8 mouse cellular contexts compared by ENCODE assay signal in the genomic region with DNA sequence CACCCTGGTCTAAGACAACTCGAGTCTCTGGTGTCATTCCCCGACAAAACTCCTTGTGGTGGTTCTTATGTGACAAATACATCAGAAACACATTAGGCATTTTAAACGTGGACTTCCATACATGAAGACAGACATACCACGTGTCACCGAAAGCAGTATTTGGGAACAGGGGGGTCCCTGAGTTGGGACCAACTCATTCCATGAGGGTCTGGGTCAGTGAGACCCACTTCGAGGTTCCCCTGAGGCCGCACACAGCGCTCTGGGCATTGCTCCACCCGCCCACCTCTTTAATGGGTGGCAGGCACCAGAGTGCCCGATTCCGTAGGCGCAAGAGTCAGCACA. TPM values are rescaled to one million over a fixed set of nuclear protein-coding genes. Genes with fewer than 3 reads are reported as not detected.
DNase-seq lines count a peak whose midpoint lies in the region; ATAC-seq and TF ChIP-seq lines count a peak whose summit lies in the region.

No protein-coding gene starts in this region.

- no peak for DNase-seq in lung, adult 2 months
- no peak for DNase-seq in lung, adult 18-20 months
- no peak for DNase-seq in embryonic facial prominence, embryonic 14.5 days (ENCODE audit: low spot score)
- no peak for DNase-seq in intestine, embryonic 14.5 days (ENCODE audit: low spot score)
- DNase-seq in layer of hippocampus, adult 11-12 months (ENCODE audit: low spot score): no peak
- no peak for DNase-seq in left cerebral cortex, postnatal 14 days (ENCODE audit: low spot score in 2 of 2)
- DNase-seq in gastrocnemius, postnatal 14 days: no peak

- no peak for ATAC-seq in embryonic facial prominence, embryonic 14.5 days (ENCODE audit: low read depth)
- no peak for ATAC-seq in intestine, embryonic 14.5 days (replicated peaks; ENCODE audit: low FRiP score, low TSS enrichment, low read depth)
- peak; percentile 11; the same call in 1 of the 2 replicates for ATAC-seq in neural tube, embryonic 13.5 days (ENCODE audit: low read depth)

- H3K9ac ChIP-seq in embryonic facial prominence, embryonic 14.5 days (ENCODE audit: low read depth, low read length): peak overlapping the region; percentile 84
- H3K9ac ChIP-seq in intestine, embryonic 14.5 days (ENCODE audit: low read length): peak overlapping the region; percentile 100
- peak overlapping the region; percentile 97 for H3K9ac ChIP-seq in neural tube, embryonic 13.5 days

- no peak for TF ChIP-seq POLR2A in lung, adult 2 months (IDR thresholded peaks at IDR 0.05; ENCODE audit: borderline replicate concordance, extremely low read depth, low read depth, low read length)

- no peaks in the 10 kb centered on the region for H3K9me3 ChIP-seq in embryonic facial prominence, embryonic 14.5 days (ENCODE audit: control insufficient read depth, low read length)
- H3K9me3 ChIP-seq in intestine, embryonic 14.5 days (ENCODE audit: control insufficient read depth, low read length): no peaks in the 10 kb centered on the region
- H3K9me3 ChIP-seq in neural tube, embryonic 13.5 days: no peaks in the 10 kb centered on the region

- peak overlapping the region; percentile 54 for H3K4me3 ChIP-seq in lung, adult 2 months (replicated peaks; ENCODE audit: extremely low read depth, low read depth, low read length)
- peak overlapping the region; percentile 77 for H3K4me3 ChIP-seq in embryonic facial prominence, embryonic 14.5 days (ENCODE audit: low read depth, low read length)
- H3K4me3 ChIP-seq in intestine, embryonic 14.5 days (ENCODE audit: low read depth, low read length): peak overlapping the region; percentile 80
- H3K4me3 ChIP-seq in neural tube, embryonic 13.5 days: peak overlapping the region; percentile 71

- H3K36me3 ChIP-seq in embryonic facial prominence, embryonic 14.5 days (ENCODE audit: control insufficient read depth, insufficient read depth, low read length): no peaks in the 10 kb centered on the region
- no peaks in the 10 kb centered on the region for H3K36me3 ChIP-seq in intestine, embryonic 14.5 days (ENCODE audit: control insufficient read depth, insufficient read depth, low read length)
- no peaks in the 10 kb centered on the region for H3K36me3 ChIP-seq in neural tube, embryonic 13.5 days

- WGBS in lung, adult 2 months: 4% methylated on average over 12 of the region's 12 CpGs
- 2% methylated on average over 12 of the region's 12 CpGs for WGBS in embryonic facial prominence, embryonic 14.5 days
- 3% methylated on average over 12 of the region's 12 CpGs for WGBS in intestine, embryonic 14.5 days
- WGBS in neural tube, embryonic 13.5 days: 1% methylated on average over 12 of the region's 12 CpGs

- H3K4me1 ChIP-seq in lung, adult 2 months (ENCODE audit: control insufficient read depth, insufficient read depth, low read length): peaks cover 8% of the 10 kb centered on the region
- peaks cover 13% of the 10 kb centered on the region; the same call in 1 of the 2 replicates for H3K4me1 ChIP-seq in embryonic facial prominence, embryonic 14.5 days (ENCODE audit: control insufficient read depth, insufficient read depth, low read length)
- H3K4me1 ChIP-seq in intestine, embryonic 14.5 days (replicated peaks; ENCODE audit: control insufficient read depth, insufficient read depth, low read length): peaks cover 11% of the 10 kb centered on the region; the same call in 1 of the 2 replicates
- H3K4me1 ChIP-seq in neural tube, embryonic 13.5 days (replicated peaks): peaks cover 47% of the 10 kb centered on the region

- peak overlapping the region; percentile 89 for H3K27ac ChIP-seq in embryonic facial prominence, embryonic 14.5 days (replicated peaks; ENCODE audit: low read depth, low read length)
- H3K27ac ChIP-seq in intestine, embryonic 14.5 days (ENCODE audit: low read depth): peak overlapping the region; percentile 98
- H3K27ac ChIP-seq in neural tube, embryonic 13.5 days (replicated peaks): peak overlapping the region; percentile 96

- H3K4me2 ChIP-seq in embryonic facial prominence, embryonic 14.5 days (ENCODE audit: low read depth, low read length): peak overlapping the region; percentile 82
- peak overlapping the region; percentile 91 for H3K4me2 ChIP-seq in intestine, embryonic 14.5 days (ENCODE audit: low read length)
- peak overlapping the region; percentile 95 for H3K4me2 ChIP-seq in neural tube, embryonic 13.5 days

- intact Hi-C loops in left cerebral cortex, postnatal 14 days (cut with DNase I): loop anchor here (2.0 to 5.0 kb wide), 2 partner anchors 125 to 243 kb away; a partner anchor contains a TSS
- intact Hi-C loops in gastrocnemius, postnatal 14 days (cut with DNase I; ENCODE audit: low total_unique reads): loop anchor here (10.0 kb wide), 2 partner anchors 243 to 463 kb away; a partner anchor contains a TSS

- TF ChIP-seq CTCF in lung, adult 2 months (IDR thresholded peaks at IDR 0.05; ENCODE audit: insufficient read depth, low read length): no peak

- H3K27me3 ChIP-seq in embryonic facial prominence, embryonic 14.5 days (replicated peaks; ENCODE audit: control insufficient read depth, insufficient read depth, low read length): peaks cover 26% of the 10 kb centered on the region
- H3K27me3 ChIP-seq in intestine, embryonic 14.5 days (replicated peaks; ENCODE audit: control insufficient read depth, insufficient read depth, low read length): peaks cover 6% of the 10 kb centered on the region; the same call in 1 of the 2 replicates
- H3K27me3 ChIP-seq in neural tube, embryonic 13.5 days: peaks cover 53% of the 10 kb centered on the region

RNA-seq across cellular contexts. Expression of a gene that starts 1.3 kb away (rescaled TPM):
- polyA plus RNA-seq in lung, adult 2 months (2012; rRNA removed): 41.4 and 47.6 TPM in 2 replicates
- 22.7 and 23.2 TPM in 2 replicates for polyA plus RNA-seq in embryonic facial prominence, embryonic 14.5 days (2014; fragmentation: Nextera tagmentation; extraction: Ambion mirVana)
- 62.8 and 68.0 TPM in 2 replicates for polyA plus RNA-seq in intestine, embryonic 14.5 days (2014; fragmentation: Nextera tagmentation; extraction: Ambion mirVana)
- polyA plus RNA-seq in neural tube, embryonic 13.5 days (2015; fragmentation: Nextera tagmentation; extraction: Ambion mirVana): 19.2 and 22.1 TPM in 2 replicates
- total RNA-seq in left cerebral cortex, postnatal 14 days (2021): 10 to 100 TPM; 44.6 to 45.2 TPM
- 10 to 100 TPM; 10.3 to 15.2 TPM for total RNA-seq in gastrocnemius, postnatal 14 days (2021)
